Mouse (Mus musculus): ENCODE data around the gene Nos1ap.

GRCm38 (mm10) chr1:170566969-170567368 lies 22.7 kb downstream of the Nos1ap start:
- TF ChIP-seq CTCF (IDR thresholded peaks at IDR 0.05; ENCODE audit: borderline replicate concordance, extremely low read depth, insufficient read depth, insufficient read length) (no peak), POLR2A (IDR thresholded peaks at IDR 0.05; ENCODE audit: borderline replicate concordance, extremely low read depth, insufficient read depth, insufficient read length, poor library complexity, severe bottlenecking) (no peak)
